Mouse (Mus musculus) erythroblast, embryonic 14.5 days (primary cell): ENCODE measurements around the gene Nkap. TPM values are rescaled to one million over a fixed set of nuclear protein-coding genes. Genes with fewer than 3 reads are reported as not detected.
"Not testable (repeated sequence)": the region's sequence is repeated elsewhere in the genome, so short reads cannot be mapped to it uniquely, and the experiment has no call there.

Experiments used
- H3K27me3 ChIP-seq: 2 replicates; pipeline ENCODE4 v1.6.1; 2012; ENCODE audit warnings: inconsistent platforms; ENCODE audit not compliant: control insufficient read depth
- H3K36me3 ChIP-seq: 2 replicates; pipeline ENCODE4 v1.6.1; 2012; ENCODE audit warnings: mild to moderate bottlenecking, inconsistent platforms; ENCODE audit not compliant: control insufficient read depth
- H3K4me1 ChIP-seq: 2 replicates; pipeline ENCODE4 v1.6.1; 2012; ENCODE audit warnings: inconsistent platforms; ENCODE audit not compliant: control insufficient read depth
- H3K4me3 ChIP-seq: replicated peaks from 2 replicates; pipeline ENCODE3; 2012; ENCODE audit warnings: moderate library complexity, mild to moderate bottlenecking, inconsistent platforms
- H3K9me3 ChIP-seq: 2 replicates; pipeline ENCODE4 v1.6.1; 2012; ENCODE audit warnings: low read length, inconsistent platforms, mixed read lengths; ENCODE audit not compliant: control insufficient read depth
- GATA1 ChIP-seq: IDR thresholded peaks from 2 replicates; pipeline ENCODE4 v1.6.1; 2012; ENCODE audit warnings: low read length, inconsistent platforms, mixed read lengths
- TAL1 ChIP-seq: IDR thresholded peaks from 3 replicates; pipeline ENCODE4 v1.6.1; 2012; ENCODE audit warnings: low read length, inconsistent platforms, mixed read lengths
- polyA plus RNA-seq: library from polyadenylated mRNA; stranded (reverse); fragments of >175 nt; gene quantifications from 2 replicates; pipeline ENCODE4 v1.2.3, GENCODE M21; 2012

Gene Nkap
- polyA plus RNA-seq, result 0.49 and 0.55 TPM in 2 replicates

DNA sequence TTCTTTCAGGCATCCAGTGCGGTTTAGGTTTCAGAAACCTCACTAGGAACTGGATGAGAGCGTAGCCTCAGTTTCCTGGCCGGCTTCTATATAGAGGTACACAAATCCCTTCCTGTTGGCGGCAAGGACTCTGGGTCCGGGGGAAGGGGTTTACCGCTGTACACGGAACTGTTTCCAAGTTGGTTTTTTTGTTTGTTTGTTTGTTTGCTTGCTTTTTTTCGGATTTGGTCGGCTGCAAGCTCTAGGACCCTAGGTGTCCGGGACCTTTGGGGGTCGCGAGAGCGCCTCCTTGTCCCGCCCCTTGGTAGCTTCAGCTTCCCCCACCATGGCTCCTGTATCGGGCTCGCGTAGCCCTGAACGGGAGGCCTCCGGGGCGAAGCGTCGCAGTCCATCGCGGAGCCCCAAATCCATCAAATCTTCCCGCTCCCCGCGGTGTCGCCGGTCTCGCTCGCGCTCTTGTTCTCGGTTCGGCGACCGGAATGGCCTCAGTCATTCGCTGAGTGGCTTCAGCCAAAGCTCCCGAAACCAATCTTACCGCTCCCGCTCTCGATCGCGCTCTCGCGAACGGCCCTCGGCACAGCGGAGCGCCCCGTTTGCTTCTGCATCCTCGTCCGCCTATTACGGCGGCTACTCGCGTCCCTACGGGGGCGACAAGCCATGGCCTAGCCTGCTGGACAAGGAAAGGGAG is at the start of gene Nkap:
TSS of gene Nkap (plus strand) at position 125 of the 688 bp plus-strand sequence.
- H3K4me3 ChIP-seq, result peak within 1 kb of the TSS; percentile 92
- TF ChIP-seq TAL1 (no peak), GATA1 (no peak)
- H3K36me3 ChIP-seq, result peaks cover 4% of the 10 kb centered on the region
- peaks cover 13% of the 10 kb centered on the region for H3K4me1 ChIP-seq
- H3K9me3 ChIP-seq, result peaks cover 4% of the 10 kb centered on the region
- H3K27me3 ChIP-seq, result no peaks in the 10 kb centered on the region; the same call in 1 of the 2 replicates

DNA sequence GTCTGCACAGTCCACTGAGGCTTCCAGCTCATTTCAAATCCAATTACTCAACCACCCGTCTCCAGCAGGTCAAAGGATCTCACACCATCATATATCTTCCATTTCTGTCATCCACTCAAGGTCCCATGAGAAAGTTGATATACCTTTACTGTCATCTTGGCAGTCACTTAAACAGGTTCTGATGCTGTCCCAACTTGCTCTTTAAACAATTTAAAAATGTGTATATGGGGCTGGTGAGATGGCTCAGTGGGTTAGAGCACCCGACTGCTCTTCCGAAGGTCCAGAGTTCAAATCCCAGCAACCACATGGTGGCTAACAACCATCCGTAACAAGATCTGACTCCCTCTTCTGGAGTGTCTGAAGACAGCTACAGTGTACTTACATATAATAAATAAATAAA is 46.2 kb upstream of the Nkap start:
- Histone ChIP-seq H3K36me3 (peaks cover 39% of the 10 kb centered on the region), H3K4me1 (peaks cover 11% of the 10 kb centered on the region)
- not testable (repeated sequence) for H3K27me3 ChIP-seq, H3K9me3 ChIP-seq, H3K4me3 ChIP-seq

GRCm38 (mm10) chrX:37081194-37081593 is 45.4 kb upstream of the Nkap start:
- Histone ChIP-seq H3K4me3 (no peak overlapping the region), H3K36me3 (peaks cover 39% of the 10 kb centered on the region), H3K27me3 (no peaks in the 10 kb centered on the region), H3K4me1 (peaks cover 15% of the 10 kb centered on the region), H3K9me3 (peaks cover 3% of the 10 kb centered on the region; the same call in 1 of the 2 replicates)
- TF ChIP-seq TAL1 (no peak), GATA1 (no peak)

DNA sequence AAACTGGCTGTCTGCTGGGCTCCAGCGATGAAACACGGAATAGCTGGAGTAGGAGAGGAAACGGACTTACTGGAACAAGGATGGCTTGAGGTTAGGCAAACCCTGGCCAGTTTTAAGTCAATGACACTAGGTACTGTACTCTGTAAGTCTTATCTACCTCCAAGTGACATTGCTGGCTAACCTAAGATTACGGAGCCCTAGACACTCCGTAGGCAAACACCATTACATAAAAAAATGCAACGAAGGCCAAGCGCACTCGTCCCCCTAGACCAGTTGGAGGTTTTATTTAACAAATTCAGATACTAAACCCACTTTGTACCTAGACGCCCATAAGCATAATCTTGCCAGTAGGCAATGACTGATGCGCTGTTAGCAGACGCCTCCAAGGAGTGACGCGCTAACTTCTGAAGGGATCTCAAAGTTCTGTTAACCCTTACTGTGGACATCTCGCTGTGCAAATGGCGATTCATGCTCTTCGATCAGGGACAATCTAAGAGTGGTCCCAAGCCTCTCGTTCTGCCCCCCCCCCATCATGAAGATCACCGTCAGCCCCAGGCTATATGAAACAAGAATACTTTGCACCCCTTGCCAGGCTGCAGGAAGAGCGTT is 42.2 kb upstream of the Nkap start:
- peaks cover 39% of the 10 kb centered on the region for H3K36me3 ChIP-seq
- TF ChIP-seq TAL1 (no peak), GATA1 (no peak; the same call in 1 of the 2 replicates)
- H3K4me1 ChIP-seq, result peaks cover 21% of the 10 kb centered on the region
- peak overlapping the region; percentile 81 for H3K4me3 ChIP-seq
- H3K9me3 ChIP-seq, result peaks cover 3% of the 10 kb centered on the region; the same call in 1 of the 2 replicates
- no peaks in the 10 kb centered on the region for H3K27me3 ChIP-seq

DNA sequence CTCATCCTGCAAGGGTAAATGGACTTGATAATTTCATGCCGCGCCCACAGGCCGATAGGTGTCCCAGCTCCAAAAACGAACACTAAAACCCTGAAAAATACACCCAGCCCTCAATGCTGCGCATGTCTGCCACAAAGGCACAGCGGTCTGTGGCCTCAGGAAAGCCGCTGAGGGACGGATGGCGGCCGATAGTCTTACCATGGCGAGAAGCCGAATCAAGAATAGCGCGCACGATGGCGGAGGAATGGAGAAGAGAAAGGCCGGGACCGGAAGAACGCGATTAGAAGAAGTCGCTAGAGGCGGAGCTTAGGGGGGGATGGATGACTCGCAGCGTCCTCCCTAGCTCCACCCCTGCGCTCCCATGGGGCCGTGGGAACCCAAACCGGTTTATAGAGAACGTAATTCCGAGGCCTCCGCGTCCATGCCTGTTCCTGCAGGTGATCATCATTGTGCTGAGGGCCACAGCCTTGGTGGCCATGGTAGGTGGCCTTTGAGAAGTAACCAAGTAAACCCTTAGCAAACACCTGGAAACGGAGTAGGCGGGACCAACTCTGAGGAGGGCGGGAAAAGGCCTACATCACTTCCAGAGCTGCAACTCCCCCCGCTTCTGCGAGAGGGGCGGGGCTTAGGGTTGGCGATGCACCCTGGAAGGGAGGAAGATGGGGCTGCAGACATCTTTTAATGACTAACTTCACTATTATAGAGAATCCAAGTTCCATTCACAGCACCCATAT is 41.5 kb upstream of the Nkap start, which contains the start of gene Rpl39:
TSS of gene Rpl39 (minus strand) at position 476 of the 734 bp plus-strand sequence.
- TF ChIP-seq TAL1 (no peak), GATA1 (no peak)
- peaks cover 3% of the 10 kb centered on the region; the same call in 1 of the 2 replicates for H3K9me3 ChIP-seq

DNA sequence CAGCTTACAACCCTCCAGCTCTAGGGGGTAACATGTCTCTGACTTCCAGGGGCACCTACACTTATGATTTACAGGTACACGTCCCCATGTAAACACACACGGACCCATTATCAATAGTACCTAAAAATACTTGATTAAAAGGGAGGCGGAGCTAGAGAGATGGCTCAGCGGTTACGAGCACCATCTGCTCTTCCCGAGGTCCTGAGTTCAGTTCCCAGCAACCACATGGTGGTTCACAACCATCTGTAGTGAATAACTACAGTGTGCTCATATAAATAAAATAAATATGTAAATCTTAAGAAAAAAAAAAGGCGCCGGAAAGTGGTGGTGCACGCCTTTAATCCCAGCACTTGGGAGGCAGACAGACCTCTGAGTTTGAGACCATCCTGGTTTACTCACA is 40.9 kb upstream of the Nkap start:
- Histone ChIP-seq H3K27me3 (no peaks in the 10 kb centered on the region), H3K4me1 (peaks cover 21% of the 10 kb centered on the region), H3K4me3 (peak overlapping the region; percentile 81), H3K9me3 (peaks cover 3% of the 10 kb centered on the region; the same call in 1 of the 2 replicates), H3K36me3 (peaks cover 39% of the 10 kb centered on the region)
- TF ChIP-seq GATA1, result no peak
- TF ChIP-seq TAL1, result no peak

More for the DNA sequence above, 41.5 kb upstream of the Nkap start, which contains the start of gene Rpl39:
- peak within 1 kb of the TSS; percentile 81 for H3K4me3 ChIP-seq
- peaks cover 21% of the 10 kb centered on the region for H3K4me1 ChIP-seq
- H3K27me3 ChIP-seq, result no peaks in the 10 kb centered on the region
- peaks cover 38% of the 10 kb centered on the region for H3K36me3 ChIP-seq

- Histone ChIP-seq H3K4me1 (peaks cover 10% of the 10 kb centered on the region), H3K36me3 (peaks cover 33% of the 10 kb centered on the region), H3K4me3 (no peak overlapping the region), H3K9me3 (peaks cover 3% of the 10 kb centered on the region; the same call in 1 of the 2 replicates), H3K27me3 (no peaks in the 10 kb centered on the region)
- no peak for TF ChIP-seq TAL1
- TF ChIP-seq GATA1, result no peak
Observed at GRCm38 (mm10) chrX:37088778-37089177, 37.8 kb upstream of the Nkap start.

DNA sequence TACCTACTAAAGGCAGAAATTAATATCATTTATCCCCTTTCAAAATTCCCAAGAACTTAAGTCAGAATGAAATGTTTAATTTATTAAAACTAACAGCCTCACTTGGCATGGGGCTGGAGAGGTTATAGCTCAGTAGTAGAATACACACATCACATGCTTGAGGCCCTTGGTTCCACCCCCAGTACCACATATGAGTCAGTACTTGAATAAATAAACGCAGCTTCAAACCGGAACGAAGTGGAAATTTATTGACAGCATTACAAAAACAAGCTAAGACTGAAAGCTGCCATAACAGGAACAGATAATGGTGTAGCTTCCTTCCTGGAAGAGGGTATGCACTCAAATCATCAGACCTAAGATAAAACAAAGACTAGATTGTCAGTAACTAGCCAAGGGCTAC is 35.1 kb upstream of the Nkap start:
- H3K4me3 ChIP-seq, result no peak overlapping the region
- H3K27me3 ChIP-seq, result no peaks in the 10 kb centered on the region
- no peaks in the 10 kb centered on the region for H3K9me3 ChIP-seq
- peaks cover 4% of the 10 kb centered on the region for H3K4me1 ChIP-seq
- no peak for TF ChIP-seq TAL1
- TF ChIP-seq GATA1, result no peak
- peaks cover 53% of the 10 kb centered on the region for H3K36me3 ChIP-seq
